Mouse (Mus musculus): Measurements from ENCODE around the gene Hist1h4a.
"Not testable (repeated sequence)": the region's sequence is repeated elsewhere in the genome, so short reads cannot be mapped to it uniquely, and the experiment has no call there.

The Hist1h4a gene

DNA sequence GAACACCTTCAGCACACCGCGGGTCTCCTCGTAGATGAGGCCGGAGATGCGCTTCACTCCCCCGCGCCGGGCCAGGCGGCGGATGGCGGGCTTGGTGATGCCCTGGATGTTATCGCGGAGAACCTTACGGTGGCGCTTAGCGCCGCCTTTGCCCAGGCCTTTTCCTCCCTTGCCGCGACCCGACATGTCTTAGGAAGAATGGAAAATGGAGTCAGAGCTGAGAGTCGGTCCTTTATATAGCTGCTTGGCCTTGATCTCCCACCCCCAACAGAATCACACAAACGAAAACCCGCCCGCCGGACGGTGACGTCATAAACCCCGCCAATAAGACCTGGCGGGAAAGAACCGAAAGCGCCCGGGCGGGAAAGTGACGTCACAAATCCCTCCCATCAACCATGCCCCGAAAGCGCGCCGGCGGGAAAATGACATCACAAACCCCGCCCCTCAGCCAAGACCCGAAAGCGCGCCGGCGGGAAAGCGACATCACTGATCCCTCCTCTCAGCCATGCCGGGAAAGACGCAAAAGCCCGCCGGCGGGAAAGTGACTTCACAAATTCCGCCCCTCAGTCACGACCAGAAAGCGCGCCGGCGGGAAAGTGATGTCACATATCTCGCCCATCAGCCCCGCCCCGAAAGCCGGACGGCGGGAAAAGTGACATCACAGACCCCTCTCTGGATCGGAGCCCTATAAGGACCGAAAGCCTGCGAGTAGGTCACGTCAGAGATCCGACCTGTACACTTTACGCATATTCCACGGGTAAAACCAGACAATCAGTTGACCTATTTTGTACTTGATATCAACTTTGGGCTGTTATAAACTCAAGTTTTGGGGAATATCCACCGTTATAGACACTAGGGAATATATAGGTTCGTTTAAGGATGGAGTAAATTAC is at the start of gene Hist1h4a:
TSS of gene Hist1h4a (minus strand) at position 259 of the 893 bp plus-strand sequence.
- DNase-seq (ENCODE audit: low read depth, low spot score): peak; percentile 99

DNA sequence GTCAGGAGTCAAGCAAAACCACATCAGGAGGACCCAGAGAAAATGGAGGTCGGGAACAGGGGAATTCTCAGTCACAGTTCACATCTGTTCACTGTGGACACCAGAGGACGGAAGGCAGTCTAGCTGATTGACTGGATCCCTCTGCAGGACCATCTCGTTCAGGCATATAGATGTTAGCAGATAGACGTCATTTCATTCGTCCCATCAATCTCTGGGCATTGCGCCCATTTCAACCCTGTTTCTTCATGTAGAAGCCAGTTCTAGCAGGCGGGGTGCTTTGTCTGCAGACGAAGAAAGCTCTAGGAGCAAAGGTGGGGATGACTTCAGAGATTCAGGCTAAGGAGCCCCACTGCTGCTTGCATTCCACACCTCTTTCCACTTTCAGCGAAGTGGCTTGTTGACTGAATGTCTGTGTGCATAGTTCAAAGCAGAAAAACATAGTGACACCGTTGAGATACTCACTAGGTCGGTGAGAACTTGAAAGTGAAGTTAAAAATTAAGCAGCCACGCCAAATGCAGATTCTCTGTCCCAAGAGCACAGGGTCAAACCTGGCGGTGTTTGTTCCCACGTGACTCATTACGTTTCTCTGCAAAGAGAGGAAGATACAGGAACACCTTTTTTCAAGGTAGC is 45.5 kb upstream of the Hist1h4a start, which contains the start of gene Slc17a2:
TSS of gene Slc17a2 (plus strand) at position 572 of the 631 bp plus-strand sequence.
- DNase-seq (ENCODE audit: low read depth, low spot score): no peak

DNA sequence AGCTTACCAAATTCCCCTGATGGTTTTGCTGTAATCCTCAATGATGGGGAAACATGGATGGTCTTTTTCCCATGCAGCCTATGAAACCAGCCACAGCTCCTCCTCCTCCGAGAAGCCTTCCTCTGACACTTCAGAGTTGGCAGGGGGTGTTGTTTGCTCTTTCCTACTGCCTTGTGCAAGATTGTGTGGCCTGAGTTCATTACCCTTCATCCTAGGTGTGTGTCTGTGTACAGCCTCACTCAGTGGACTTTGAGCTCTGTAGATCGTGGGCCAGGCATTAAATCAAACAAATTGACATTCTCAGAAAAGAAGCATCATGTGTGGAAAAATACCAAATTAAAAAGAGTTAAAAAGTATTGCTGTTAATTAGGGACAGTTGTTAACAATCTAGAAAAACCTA is 43.5 kb upstream of the Hist1h4a start:
- no peak for DNase-seq (ENCODE audit: low read depth, low spot score)

DNA sequence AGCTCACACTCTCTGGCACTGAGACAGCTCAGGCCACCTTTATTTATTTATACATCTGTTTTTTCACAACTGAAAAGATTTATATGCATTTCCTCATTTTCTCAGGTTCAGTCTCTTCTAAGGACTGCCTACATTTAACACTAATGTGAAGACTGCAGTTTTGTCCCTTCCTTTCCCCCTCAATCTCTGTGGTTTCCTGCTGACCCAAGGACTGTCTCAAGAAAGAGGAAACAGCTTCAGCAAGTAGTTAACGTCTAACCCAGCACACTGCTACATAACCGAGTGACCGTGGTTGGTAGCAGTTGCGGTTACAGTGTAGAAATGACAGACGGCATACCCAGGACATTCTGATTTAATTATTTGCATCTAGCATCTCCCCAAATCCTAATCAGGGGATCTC is 38.4 kb upstream of the Hist1h4a start:
- no peak for DNase-seq (ENCODE audit: low read depth, low spot score)

DNA sequence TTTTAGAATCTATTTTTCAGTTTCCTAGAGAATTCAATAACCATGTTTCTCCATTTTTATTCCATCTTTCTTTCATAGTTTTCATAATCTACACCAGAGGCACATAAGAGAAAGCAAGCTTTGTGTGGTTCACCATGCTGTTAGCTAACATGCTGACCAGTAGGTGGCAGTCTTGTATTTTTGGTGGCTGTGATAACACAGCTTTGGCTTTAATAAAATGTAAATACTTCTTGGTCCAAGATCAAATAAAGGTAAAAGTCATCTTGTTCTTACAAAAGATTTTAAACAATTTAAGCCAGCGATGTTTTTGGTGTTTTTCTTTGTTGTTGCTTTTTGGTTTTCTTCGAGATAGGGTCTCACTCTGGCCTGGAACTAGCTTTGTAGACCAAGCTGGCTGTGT is 31.5 kb upstream of the Hist1h4a start:
- peak; percentile 60 for DNase-seq (ENCODE audit: low read depth, low spot score)

DNA sequence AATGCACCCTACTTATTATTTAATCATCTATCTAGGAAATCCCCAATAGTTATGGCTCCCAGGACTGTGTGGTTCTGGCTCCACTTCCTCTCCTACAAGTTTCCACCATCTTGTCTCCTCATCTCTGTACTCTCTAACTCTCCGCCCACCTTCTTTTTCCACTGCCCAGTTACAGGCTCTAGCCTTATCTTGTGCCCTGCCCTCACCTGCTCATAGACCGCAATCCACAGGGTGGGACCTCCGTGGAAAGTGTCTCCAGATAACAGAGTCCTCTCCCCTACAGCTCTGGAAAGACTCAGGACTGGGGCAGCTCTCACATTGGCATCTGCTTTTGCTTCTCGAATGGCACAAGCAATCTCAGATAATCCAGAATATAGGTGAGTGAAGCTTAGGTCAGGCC is 18.0 kb upstream of the Hist1h4a start:
- no peak for DNase-seq (ENCODE audit: low read depth, low spot score)

DNA sequence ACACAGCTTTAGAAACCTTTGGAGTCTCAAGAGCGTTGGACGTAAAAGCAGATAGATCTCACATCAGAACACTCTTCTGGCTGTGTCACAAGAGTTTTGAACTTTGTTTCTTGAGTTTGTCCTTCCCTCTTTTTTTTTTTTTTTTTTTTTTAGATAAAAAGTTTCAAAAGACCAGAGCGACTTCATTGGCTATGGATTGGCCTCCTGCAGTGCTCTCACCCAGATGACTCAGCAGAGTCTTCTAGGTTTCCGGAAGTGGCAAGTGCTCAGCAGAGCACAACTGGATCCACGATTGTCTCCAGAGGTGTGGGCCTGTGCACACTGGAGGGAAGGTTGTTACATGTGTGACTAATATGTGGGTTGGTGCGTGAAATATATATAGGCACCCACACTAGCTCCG is 17.3 kb upstream of the Hist1h4a start:
- peak; percentile 68 for DNase-seq (ENCODE audit: low read depth, low spot score)

DNA sequence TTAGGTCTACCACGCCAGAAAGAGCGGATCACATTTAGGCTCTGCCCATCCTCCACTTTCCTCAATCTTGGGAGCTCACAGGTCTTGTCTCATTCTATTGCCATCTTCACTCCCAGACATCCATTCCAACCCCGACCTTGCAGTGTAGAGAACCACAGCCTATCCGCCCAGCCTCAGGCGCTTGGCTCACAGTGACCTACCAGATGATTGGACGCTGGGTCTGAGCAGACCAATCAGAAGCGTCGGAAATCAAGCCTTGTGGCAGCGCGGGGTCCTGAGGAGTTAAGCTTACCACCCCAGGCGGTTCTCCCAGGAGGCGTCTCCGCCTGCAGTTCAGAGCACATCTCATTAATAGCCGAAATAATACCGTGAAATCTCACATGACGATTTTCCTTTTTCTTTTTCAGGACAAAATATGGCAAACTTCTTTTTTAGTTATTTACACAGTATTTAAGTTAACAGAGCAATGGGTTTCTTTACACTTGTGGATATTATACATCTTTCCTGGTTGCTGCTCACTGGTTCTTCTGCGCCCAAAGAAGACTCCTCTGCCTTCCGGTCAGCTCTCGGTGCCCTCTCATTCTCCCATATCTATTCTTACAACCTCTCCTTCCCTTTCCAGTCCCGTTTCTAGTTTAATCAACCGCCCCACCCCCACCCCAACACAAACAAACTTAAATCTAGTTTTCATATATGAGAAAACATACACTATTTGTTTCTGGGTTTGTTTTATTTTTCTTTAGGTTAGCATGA is 11.7 kb upstream of the Hist1h4a start:
- peak; percentile 95 for DNase-seq (ENCODE audit: low read depth, low spot score)

DNA sequence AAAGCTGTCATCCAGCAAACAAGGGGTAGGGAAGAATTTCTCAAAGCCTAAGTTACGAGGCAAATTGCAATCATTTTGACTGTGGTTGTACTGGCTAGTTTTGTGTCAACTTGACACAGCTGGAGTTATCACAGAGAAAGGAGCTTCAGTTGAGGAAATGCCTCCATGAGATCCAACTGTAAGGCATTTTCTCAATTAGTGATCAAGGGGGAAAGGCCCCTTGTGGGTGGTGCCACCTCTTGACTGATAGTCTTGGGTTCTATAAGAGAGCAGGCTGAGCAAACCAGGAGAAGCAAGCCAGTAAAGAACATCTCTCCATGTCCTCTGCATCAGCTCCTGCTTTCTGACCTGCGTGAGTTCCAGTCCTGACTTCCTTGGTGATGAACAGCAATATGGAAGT is 8.6 kb upstream of the Hist1h4a start, which contains the start of gene Trim38:
TSS of gene Trim38 (plus strand) at position 301 of the 400 bp plus-strand sequence.
- DNase-seq (ENCODE audit: low read depth, low spot score): not testable (repeated sequence)

DNA sequence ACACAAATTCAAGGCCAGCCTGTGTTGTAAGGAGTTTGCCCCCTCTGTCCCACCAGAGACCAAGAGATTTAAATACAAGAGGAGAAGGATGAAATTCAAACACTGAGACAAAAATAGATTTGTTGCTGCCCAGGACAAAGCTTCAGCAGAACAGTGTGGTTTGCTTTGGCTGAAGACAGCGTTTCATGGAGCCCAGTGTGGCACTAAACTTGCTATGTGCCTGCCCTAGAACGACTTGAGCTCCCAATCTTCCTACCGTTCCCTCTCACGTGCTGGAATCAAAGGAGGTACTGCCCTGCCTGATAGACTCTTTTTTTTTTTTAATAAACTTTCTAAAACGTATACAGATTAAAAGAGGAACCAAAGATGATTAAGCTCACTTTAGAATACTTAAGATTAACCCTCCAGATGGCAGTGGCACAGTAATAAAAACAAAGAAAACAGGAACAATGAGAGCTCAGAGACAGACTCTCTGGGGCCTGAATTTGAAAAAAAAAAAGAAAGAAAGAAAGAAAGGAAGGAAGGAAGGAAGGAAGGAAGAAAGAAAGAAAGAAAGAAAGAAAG is 7.9 kb upstream of the Hist1h4a start:
- no peak for DNase-seq (ENCODE audit: low read depth, low spot score)

DNA sequence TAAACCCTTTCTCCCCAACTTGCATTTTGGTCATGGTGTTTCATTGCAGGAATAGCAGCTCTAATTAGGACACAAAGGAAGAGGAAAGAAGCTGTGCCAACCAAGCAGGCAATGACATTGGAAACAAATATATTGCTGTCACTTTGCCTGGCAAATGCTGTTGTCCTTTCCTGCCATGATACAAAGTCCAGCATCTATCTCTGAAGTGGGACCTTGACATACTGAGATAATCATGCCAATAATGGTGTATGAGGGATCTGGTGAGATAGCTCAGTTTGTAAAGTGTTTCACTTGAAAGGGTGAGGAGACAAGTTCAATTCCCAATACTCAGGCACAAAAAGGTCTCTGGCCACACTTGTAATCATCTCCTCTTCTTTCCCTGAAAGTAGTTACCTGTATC is 5.7 kb upstream of the Hist1h4a start:
- DNase-seq (ENCODE audit: low read depth, low spot score): no peak

DNA sequence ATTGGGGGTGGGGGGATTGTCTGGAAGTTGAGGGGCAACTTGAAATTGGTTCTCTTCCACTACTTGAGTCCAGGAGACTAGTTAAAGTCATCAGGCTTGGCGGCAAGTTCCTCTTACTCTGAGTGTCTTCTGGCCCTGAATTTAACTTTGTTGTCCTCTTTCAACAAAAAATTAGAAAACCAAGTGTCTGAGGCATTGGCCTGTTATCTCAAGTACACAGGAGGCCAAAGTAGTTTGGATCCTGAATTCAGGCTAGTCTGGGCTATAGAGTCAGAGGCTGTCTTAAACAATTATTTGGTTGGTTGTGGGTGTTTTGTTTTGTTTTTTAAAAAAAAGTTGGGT is 4.1 kb upstream of the Hist1h4a start:
- DNase-seq (ENCODE audit: low read depth, low spot score): no peak

DNA sequence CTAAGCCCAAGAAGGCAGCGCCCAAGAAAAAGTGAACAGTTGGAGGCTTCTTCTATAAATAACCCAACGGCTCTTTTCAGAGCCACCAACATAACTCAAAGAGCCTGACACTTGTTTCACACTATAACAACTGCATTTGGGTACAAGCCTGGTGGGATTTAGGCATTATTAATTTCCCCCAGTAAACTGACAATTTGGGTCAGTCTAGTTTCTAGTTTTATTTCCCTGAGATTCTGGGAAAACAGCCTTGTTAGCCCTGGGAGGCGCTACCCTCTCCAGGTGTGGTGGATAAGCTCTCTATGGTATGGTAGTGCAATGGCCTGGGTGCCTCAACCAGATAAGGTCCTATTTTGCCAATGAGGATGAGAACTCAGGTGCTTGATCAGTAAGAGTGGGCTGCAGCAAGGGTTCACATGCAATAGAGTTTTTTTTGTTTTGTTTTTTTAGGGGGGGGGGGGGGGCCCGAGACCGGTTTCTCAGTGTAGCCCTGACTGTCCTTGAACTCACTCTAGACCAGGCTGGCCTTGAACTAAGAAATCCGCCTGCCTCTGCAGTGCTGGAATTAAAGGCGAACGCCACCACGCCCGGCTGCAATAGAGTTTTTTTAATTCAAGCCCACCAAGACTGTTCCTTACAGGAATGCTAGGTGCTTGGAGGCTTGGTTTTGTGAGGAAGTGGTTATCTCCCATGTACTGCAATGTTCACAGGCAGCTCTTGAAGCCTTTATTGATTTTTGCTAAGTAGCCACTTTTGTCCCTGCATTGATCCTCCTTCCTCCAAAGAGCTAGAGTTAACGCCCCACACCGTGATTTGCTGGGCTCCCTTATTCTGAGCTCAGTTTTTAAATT is 3.5 kb upstream of the Hist1h4a start:
- peak; percentile 75 for DNase-seq (ENCODE audit: low read depth, low spot score)

DNA sequence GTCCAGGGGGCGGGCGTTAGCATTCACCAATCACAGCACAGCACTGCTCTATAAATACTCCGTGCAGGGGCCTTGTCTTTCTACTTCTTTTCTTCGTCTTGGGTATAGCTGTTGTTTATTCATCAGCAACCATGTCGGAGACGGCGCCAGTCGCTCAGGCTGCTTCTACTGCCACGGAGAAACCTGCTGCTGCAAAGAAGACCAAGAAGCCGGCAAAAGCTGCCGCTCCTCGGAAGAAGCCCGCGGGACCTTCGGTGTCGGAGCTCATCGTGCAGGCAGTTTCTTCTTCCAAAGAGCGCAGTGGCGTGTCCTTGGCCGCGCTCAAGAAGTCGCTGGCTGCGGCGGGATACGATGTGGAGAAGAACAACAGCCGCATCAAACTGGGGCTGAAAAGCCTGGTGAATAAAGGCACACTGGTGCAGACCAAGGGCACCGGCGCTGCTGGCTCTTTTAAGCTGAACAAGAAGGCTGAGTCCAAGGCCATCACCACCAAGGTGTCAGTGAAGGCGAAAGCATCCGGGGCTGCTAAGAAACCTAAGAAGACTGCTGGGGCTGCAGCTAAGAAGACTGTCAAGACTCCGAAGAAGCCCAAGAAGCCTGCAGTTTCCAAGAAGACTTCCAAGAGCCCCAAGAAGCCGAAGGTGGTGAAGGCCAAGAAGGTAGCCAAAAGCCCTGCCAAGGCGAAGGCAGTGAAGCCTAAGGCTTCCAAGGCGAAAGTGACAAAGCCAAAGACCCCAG is 2.7 kb upstream of the Hist1h4a start, which contains the start of gene Hist1h1a:
TSS of gene Hist1h1a (plus strand) at position 81 of the 738 bp plus-strand sequence.
- peak; percentile 95 for DNase-seq (ENCODE audit: low read depth, low spot score)

DNA sequence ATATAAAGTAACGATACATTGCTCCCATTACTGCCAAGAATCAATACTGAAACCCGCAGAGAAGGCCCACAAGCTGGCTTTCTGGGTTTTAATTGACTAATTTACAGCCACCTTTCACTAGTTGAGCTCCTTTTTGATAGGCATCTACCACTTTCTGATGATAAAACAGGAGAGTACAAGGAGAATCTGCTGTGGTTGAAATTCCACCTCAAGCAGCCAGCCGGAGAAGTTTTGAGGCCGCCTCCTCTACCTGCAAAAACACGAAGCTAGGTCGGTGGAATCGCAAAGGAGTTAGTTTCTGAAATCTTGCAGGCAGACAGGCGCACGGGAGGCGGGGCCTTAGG is 2.2 kb upstream of the Hist1h4a start:
- no peak for DNase-seq (ENCODE audit: low read depth, low spot score)

DNA sequence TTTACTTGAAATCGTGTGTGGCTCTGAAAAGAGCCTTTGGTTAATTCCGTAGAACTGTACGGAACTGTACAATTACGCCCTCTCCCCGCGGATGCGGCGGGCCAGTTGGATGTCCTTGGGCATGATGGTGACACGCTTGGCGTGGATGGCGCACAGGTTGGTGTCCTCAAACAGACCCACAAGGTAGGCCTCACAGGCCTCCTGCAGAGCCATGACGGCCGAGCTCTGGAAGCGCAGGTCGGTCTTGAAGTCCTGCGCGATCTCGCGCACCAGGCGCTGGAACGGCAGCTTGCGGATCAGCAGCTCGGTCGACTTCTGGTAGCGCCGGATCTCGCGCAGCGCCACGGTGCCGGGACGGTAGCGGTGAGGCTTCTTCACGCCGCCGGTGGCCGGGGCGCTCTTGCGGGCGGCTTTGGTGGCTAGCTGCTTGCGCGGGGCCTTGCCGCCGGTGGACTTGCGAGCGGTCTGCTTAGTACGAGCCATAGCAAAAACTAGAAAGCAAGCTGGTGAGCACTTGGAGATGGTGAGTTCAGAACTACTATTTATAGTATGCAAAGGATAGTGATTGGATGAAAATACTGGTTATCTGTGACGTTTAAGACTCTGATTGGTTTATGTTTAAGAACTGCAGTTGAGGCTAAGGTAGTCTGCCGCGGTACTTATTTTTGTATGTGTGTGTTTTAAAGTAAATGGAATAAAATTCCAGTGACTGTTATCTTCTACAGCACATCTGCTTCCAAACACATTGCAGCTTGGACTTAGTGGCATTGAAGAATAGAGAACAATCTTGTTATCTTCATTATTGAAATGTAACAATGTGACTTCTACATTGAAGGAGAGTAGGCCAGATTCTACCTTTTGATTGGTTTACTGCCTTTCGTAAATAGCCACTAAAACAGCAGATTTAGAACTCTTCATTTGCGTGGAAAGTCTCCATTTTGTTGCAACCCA is 1.1 kb upstream of the Hist1h4a start, which contains the start of gene Hist1h3a:
TSS of gene Hist1h3a (minus strand) at position 516 of the 951 bp plus-strand sequence.
- DNase-seq (ENCODE audit: low read depth, low spot score): peak; percentile 95

DNA sequence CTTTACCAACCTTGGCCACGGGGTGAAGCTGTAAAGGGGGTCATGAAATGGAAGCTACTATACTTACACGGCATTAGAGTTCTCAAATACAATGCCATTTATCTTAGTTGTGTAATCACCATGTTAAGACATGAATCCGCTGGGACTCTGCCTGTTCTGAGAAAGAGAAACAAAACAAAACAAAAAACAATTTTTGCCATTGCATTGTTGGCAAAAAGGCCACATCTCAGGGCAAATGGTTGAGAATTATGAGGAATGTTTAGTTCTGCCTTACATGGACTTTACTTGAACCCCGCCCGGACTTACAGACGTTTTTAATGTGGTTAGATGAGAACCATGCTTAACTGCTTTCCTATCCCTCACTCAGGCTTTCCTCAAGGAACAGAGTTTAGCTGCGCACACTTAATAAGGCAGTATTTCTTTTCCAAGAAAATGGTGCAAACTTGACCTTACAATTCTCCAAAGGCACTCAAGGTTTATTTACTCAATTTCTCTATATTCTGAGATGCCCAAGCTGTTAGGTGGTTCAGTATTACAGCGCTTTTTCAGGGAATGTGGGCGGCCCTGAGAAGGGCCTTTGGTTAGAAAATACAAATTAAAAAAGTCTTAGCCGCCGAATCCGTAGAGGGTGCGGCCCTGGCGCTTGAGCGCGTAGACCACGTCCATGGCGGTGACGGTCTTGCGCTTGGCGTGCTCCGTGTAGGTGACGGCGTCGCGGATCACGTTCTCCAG is 624 bp downstream of the Hist1h4a start:
- DNase-seq (ENCODE audit: low read depth, low spot score): peak; percentile 88

DNA sequence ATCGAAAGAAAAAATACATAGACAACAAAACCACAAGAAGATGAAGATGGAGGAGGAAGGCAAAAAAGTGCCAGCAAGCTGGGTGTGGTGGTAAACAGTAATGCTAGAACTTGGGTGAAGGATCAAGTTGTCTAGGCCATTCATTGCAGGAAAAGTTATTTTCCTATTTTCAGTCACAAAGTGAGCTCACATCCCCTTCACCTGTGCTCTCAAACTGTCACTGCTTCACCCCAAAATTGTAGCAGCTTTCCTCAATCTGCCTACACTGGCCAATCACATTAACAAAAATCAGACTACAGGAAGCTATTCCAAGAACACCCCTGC is 1.2 kb downstream of the Hist1h4a start:
- DNase-seq (ENCODE audit: low read depth, low spot score): no peak

Measured in R1 (cell line).